Mouse (Mus musculus) liver, adult 2 months (tissue): ENCODE data around the gene Dnaaf5.

ENCODE experiments used
- CTCF ChIP-seq: fragments of 200-500 bp; IDR thresholded peaks from 2 replicates; pipeline ENCODE4 v1.5.1; 2011; ENCODE audit warnings: low read depth, low read length, control low read depth
- POLR2A ChIP-seq: fragments of 200-500 bp; IDR thresholded peaks from 2 replicates; pipeline ENCODE4 v1.6.1; 2011; ENCODE audit warnings: low read length, control low read depth; ENCODE audit not compliant: insufficient read depth; ENCODE audit errors: extremely low read depth

DNA sequence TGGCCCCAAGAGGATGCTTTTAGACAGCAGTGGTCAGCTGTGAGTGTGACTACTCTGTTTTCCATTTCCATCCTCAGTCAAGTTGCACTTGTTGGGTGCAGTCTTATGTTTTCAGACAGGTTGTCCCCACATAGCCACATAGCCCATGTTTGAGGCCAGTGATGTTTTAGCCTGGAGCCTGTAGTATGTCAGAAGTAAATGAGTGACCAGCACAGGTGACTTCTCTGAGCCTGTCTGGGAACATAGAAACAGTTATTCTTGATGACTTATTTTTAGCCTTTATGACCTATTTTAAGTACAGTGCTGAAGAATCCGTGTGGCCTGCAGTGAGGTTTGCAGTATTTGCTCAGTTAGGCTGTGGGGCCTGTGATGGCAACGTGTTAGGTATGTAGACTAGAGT lies 66.1 kb downstream of the Dnaaf5 start:
- TF ChIP-seq CTCF (no peak), POLR2A (no peak)
